Mouse (Mus musculus): ENCODE measurements around the gene Xlr4c.
"Not testable (repeated sequence)": the region's sequence is repeated elsewhere in the genome, so short reads cannot be mapped to it uniquely, and the experiment has no call there.

DNA sequence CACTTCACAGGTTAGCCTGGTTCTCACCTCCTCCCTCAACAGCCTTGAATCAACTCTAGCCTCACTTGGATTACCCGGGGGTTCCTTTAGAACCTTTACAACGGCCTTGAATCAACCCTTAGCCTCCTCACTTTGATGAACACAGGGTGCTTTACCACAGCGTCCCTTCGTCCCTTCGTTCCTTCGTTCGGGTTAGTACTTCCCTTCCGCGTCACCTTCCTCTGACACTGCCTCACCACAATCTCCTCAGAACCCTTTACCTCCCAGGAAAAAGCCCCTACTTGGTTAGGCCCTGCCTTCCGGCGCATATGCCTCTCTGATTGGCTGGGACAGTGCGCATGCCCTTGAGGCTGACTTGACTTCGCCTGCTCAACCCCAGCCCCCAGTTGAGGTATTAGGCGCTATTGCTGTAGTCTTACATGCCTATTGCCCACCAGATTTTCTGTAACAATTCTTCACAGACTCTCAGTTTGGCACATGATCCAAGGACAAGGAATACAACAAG is at the start of gene Xlr4c:
- TF ChIP-seq CTCF, EP300 (IDR thresholded peaks at IDR 0.05; ENCODE audit: low read depth): not testable (repeated sequence)
